Mouse (Mus musculus) megakaryocyte, embryonic 14.5 days (primary cell): ENCODE results near the gene Itga9.

Source experiments
- FLI1 ChIP-seq: IDR thresholded peaks from 2 replicates; pipeline ENCODE4 v1.6.1; 2012; ENCODE audit warnings: low read length, inconsistent platforms, mixed read lengths
- GATA1 ChIP-seq: IDR thresholded peaks from 3 replicates; pipeline ENCODE4 v1.6.1; 2012; ENCODE audit warnings: mixed read lengths, low read length, inconsistent platforms, borderline replicate concordance

DNA sequence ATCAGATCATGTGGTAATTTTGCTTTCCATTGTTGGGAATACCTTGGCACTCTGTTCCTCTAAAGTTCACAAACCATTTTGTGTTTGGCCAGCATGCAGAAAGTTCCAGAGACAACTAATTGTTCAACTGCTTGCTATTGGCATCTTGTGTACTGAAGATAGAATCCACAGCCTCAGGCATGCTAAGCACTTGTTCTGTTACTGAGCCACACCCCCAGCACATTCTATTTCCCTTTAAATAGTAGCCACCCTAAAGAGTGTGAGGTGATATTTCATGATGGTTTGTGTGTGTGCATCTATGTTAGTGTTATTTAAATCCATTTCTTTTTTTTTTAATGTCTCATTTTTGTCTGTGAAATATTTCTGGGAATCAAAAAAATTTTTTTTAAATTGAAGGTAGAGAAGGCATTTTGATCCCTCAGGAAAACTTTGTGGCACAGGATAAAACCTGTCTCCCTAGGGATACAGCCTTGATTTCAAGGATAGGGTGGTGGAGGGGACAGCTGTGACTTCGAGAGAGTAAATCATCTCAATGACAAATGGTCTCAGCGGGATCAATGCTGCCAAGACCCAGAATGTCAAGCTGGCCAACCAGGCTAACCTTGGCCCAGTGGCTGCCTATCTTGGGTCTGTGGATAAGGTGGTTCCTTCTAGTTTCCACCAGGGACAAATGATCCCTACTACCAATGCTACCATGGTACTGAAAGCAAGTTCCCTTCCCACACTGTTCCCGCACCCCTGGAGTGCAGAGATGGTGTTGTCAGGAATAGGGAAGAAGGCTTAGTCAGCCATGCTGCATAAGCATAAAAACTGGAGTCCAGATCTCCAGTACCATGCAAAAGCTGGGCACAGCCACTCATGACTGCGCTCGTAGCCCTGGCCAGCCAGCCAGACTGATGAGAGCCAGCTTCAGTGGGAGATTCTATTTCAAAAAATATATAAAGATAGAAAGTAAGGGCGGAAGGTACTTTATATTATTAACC is 25.6 kb downstream of the Itga9 start:
- no peak for TF ChIP-seq GATA1
- no peak for TF ChIP-seq FLI1
